ENCODE assay signal across 25 mouse cellular contexts in genomic region chr19:44644376-44644775, GRCm38 (mm10).
"Had no signal": no experiment of that assay in that cellular context is flagged by ENCODE, and none has a peak within 500 bp of the region (broad histone marks: within the 10 kb centered on the region; RNA-seq: fewer than 3 reads in every experiment).

No protein-coding gene starts in this region.

- H3K4me2 ChIP-seq: hindbrain, embryonic 12.5 days; hindbrain, embryonic 14.5 days; intestine, embryonic 15.5 days; limb, embryonic 12.5 days; liver, embryonic 11.5 days; liver, embryonic 13.5 days; liver, embryonic 15.5 days had no signal

- H3K4me1 ChIP-seq: intestine, embryonic 15.5 days; liver, embryonic 13.5 days; liver, embryonic 15.5 days had no signal

- H3K9ac ChIP-seq: hindbrain, embryonic 12.5 days; hindbrain, embryonic 14.5 days; intestine, embryonic 15.5 days; limb, embryonic 12.5 days; liver, embryonic 13.5 days; liver, embryonic 15.5 days had no signal

- DNase-seq: gastrocnemius, adult 2 months; gastrocnemius, postnatal 10 days; gastrocnemius, postnatal 25 days; heart, adult 18-20 months; heart, postnatal 10 days; heart, postnatal 4 days; kidney, adult 2 months; kidney, postnatal 25 days; liver; liver, embryonic 13.5 days had no signal

- H3K27ac ChIP-seq: gastrocnemius, adult 2 months; heart, embryonic 10.5 days; hindbrain, embryonic 10.5 days; hindbrain, embryonic 12.5 days; hindbrain, embryonic 14.5 days; intestine, embryonic 15.5 days; layer of hippocampus, adult 2 months; left cerebral cortex, adult 2 months; limb, embryonic 10.5 days; limb, embryonic 12.5 days; liver, embryonic 13.5 days; liver, embryonic 15.5 days had no signal

- H3K9me3 ChIP-seq: heart, embryonic 10.5 days; hindbrain, embryonic 10.5 days; hindbrain, embryonic 12.5 days; intestine, embryonic 15.5 days; limb, embryonic 10.5 days; limb, embryonic 12.5 days; liver, embryonic 13.5 days; liver, embryonic 15.5 days had no signal

- H3K4me3 ChIP-seq: gastrocnemius, adult 2 months; heart, embryonic 10.5 days; hindbrain, embryonic 10.5 days; hindbrain, embryonic 12.5 days; intestine, embryonic 15.5 days; layer of hippocampus, adult 2 months; left cerebral cortex, adult 2 months; limb, embryonic 10.5 days; limb, embryonic 12.5 days; liver, embryonic 13.5 days; liver, embryonic 15.5 days had no signal

- H3K36me3 ChIP-seq: heart, embryonic 10.5 days; hindbrain, embryonic 10.5 days; hindbrain, embryonic 12.5 days; intestine, embryonic 15.5 days; limb, embryonic 10.5 days; limb, embryonic 12.5 days; liver, embryonic 13.5 days; liver, embryonic 15.5 days had no signal

- ATAC-seq: forebrain, embryonic 16.5 days; hindbrain, embryonic 16.5 days; inflammation-experienced regulatory T-cells, adult 6 months; intestine, embryonic 15.5 days; intestine, postnatal 0 days had no signal
